Mouse (Mus musculus): Measurements from ENCODE around the gene Meis2. TPM values are rescaled to one million over a fixed set of nuclear protein-coding genes. Genes with fewer than 3 reads are reported as not detected.

Gene Meis2
- total RNA-seq, 2 experiments from 2014 or later, result not detected

- no peak for ATAC-seq (replicated peaks; ENCODE audit: low FRiP score, poor library complexity, severe bottlenecking)
Observed at GRCm38 (mm10) chr2:115969201-115969600, 96.4 kb downstream of the Meis2 start.

- no peak for ATAC-seq (replicated peaks; ENCODE audit: low FRiP score, poor library complexity, severe bottlenecking)
Observed at GRCm38 (mm10) chr2:115964911-115965310, 100.7 kb downstream of the Meis2 start.

GRCm38 (mm10) chr2:115963293-115963835 is 102.3 kb downstream of the Meis2 start:
- no peak for ATAC-seq (replicated peaks; ENCODE audit: low FRiP score, poor library complexity, severe bottlenecking)

GRCm38 (mm10) chr2:115962728-115963127 is 102.9 kb downstream of the Meis2 start:
- ATAC-seq (replicated peaks; ENCODE audit: low FRiP score, poor library complexity, severe bottlenecking), result no peak

GRCm38 (mm10) chr2:115962113-115962512 is 103.5 kb downstream of the Meis2 start:
- ATAC-seq (replicated peaks; ENCODE audit: low FRiP score, poor library complexity, severe bottlenecking), result no peak

GRCm38 (mm10) chr2:115960615-115961014 is 105.0 kb downstream of the Meis2 start:
- ATAC-seq (replicated peaks; ENCODE audit: low FRiP score, poor library complexity, severe bottlenecking), result no peak

GRCm38 (mm10) chr2:115956786-115957185 is 108.9 kb downstream of the Meis2 start:
- no peak for ATAC-seq (replicated peaks; ENCODE audit: low FRiP score, poor library complexity, severe bottlenecking)

- ATAC-seq (replicated peaks; ENCODE audit: low FRiP score, poor library complexity, severe bottlenecking), result no peak
Observed at GRCm38 (mm10) chr2:115950645-115951044, 115.0 kb downstream of the Meis2 start.

GRCm38 (mm10) chr2:115948630-115949426 is 116.8 kb downstream of the Meis2 start:
- no peak for ATAC-seq (replicated peaks; ENCODE audit: low FRiP score, poor library complexity, severe bottlenecking)

GRCm38 (mm10) chr2:115947714-115948226 is 117.9 kb downstream of the Meis2 start:
- no peak for ATAC-seq (replicated peaks; ENCODE audit: low FRiP score, poor library complexity, severe bottlenecking)

GRCm38 (mm10) chr2:115943044-115943443 is 122.6 kb downstream of the Meis2 start:
- ATAC-seq (replicated peaks; ENCODE audit: low FRiP score, poor library complexity, severe bottlenecking), result no peak

- ATAC-seq (replicated peaks; ENCODE audit: low FRiP score, poor library complexity, severe bottlenecking), result no peak
Observed at GRCm38 (mm10) chr2:115939849-115940248, 125.8 kb downstream of the Meis2 start.

- ATAC-seq (replicated peaks; ENCODE audit: low FRiP score, poor library complexity, severe bottlenecking), result no peak
Observed at GRCm38 (mm10) chr2:115938926-115939563, 126.6 kb downstream of the Meis2 start.

GRCm38 (mm10) chr2:115938296-115938695 is 127.3 kb downstream of the Meis2 start:
- ATAC-seq (replicated peaks; ENCODE audit: low FRiP score, poor library complexity, severe bottlenecking), result no peak

GRCm38 (mm10) chr2:115937896-115938295 is 127.7 kb downstream of the Meis2 start:
- ATAC-seq (replicated peaks; ENCODE audit: low FRiP score, poor library complexity, severe bottlenecking), result no peak

GRCm38 (mm10) chr2:115936786-115937185 is 128.9 kb downstream of the Meis2 start:
- ATAC-seq (replicated peaks; ENCODE audit: low FRiP score, poor library complexity, severe bottlenecking), result no peak

GRCm38 (mm10) chr2:115934299-115934698 is 131.3 kb downstream of the Meis2 start:
- no peak for ATAC-seq (replicated peaks; ENCODE audit: low FRiP score, poor library complexity, severe bottlenecking)

- ATAC-seq (replicated peaks; ENCODE audit: low FRiP score, poor library complexity, severe bottlenecking), result no peak
Observed at GRCm38 (mm10) chr2:115933259-115933658, 132.4 kb downstream of the Meis2 start.

GRCm38 (mm10) chr2:115925744-115926143 is 139.9 kb downstream of the Meis2 start:
- ATAC-seq (replicated peaks; ENCODE audit: low FRiP score, poor library complexity, severe bottlenecking), result no peak

GRCm38 (mm10) chr2:115924472-115924871 is 141.2 kb downstream of the Meis2 start:
- no peak for ATAC-seq (replicated peaks; ENCODE audit: low FRiP score, poor library complexity, severe bottlenecking)

GRCm38 (mm10) chr2:115923247-115923646 is 142.4 kb downstream of the Meis2 start:
- ATAC-seq (replicated peaks; ENCODE audit: low FRiP score, poor library complexity, severe bottlenecking), result no peak
